Comparison of ENCODE assay signal across 7 mouse cellular contexts in genomic region chr2:167660611-167660971, GRCm38 (mm10). TPM values are rescaled to one million over a fixed set of nuclear protein-coding genes. Genes with fewer than 3 reads are reported as not detected.
DNase-seq lines count a peak whose midpoint lies in the region; ATAC-seq and TF ChIP-seq lines count a peak whose summit lies in the region.

No protein-coding gene starts in this region.

- H3K4me2 ChIP-seq in embryonic facial prominence, embryonic 12.5 days (replicated peaks) = peak overlapping the region; percentile 97
- peak overlapping the region; percentile 98 for H3K4me2 ChIP-seq in hindbrain, embryonic 16.5 days (ENCODE audit: low read length)
- peak overlapping the region; percentile 94 for H3K4me2 ChIP-seq in midbrain, embryonic 13.5 days (replicated peaks)

- H3K9ac ChIP-seq in embryonic facial prominence, embryonic 12.5 days = peak overlapping the region; percentile 93
- H3K9ac ChIP-seq in hindbrain, embryonic 16.5 days (ENCODE audit: low read depth, low read length) = peak overlapping the region; percentile 87
- peak overlapping the region; percentile 84 for H3K9ac ChIP-seq in midbrain, embryonic 13.5 days (replicated peaks)

- TF ChIP-seq CTCF in spleen, adult 2 months (IDR thresholded peaks at IDR 0.05; ENCODE audit: extremely low read depth, insufficient read depth, insufficient read length, insufficient replicate concordance) = no peak

- no peak for ATAC-seq in embryonic facial prominence, embryonic 12.5 days (ENCODE audit: insufficient number of reproducible peaks, insufficient read depth, low FRiP score, low TSS enrichment)
- no peak for ATAC-seq in hindbrain, embryonic 16.5 days
- ATAC-seq in midbrain, embryonic 13.5 days = peak; percentile 13

- H3K27ac ChIP-seq in spleen, adult 2 months (ENCODE audit: insufficient read depth, low read length) = peak overlapping the region; percentile 64; the same call in 1 of the 2 replicates
- peak overlapping the region; percentile 72 for H3K27ac ChIP-seq in embryonic facial prominence, embryonic 12.5 days
- no peak overlapping the region for H3K27ac ChIP-seq in hindbrain, embryonic 16.5 days (ENCODE audit: low read depth, low read length)
- H3K27ac ChIP-seq in midbrain, embryonic 13.5 days = 0 out of 2 replicates have a peak overlapping the region, but pooled peaks have one; percentile 35

- no peak for DNase-seq in spleen, adult 2 months (ENCODE audit: low read depth in 1 of 2, low spot score in 2 of 2)
- DNase-seq in spleen, postnatal 4 days (ENCODE audit: low spot score in 2 of 2) = no peak
- no peak for DNase-seq in layer of hippocampus, postnatal 36 days
- no peak for DNase-seq in layer of hippocampus, adult 18-20 months (ENCODE audit: low spot score in 2 of 2)

- H3K36me3 ChIP-seq in spleen, adult 2 months (ENCODE audit: control insufficient read depth, insufficient read depth, low read length) = no peaks in the 10 kb centered on the region
- no peaks in the 10 kb centered on the region for H3K36me3 ChIP-seq in embryonic facial prominence, embryonic 12.5 days
- no peaks in the 10 kb centered on the region for H3K36me3 ChIP-seq in hindbrain, embryonic 16.5 days (ENCODE audit: control insufficient read depth, insufficient read depth, low read length)
- peaks cover 5% of the 10 kb centered on the region; the same call in 1 of the 2 replicates for H3K36me3 ChIP-seq in midbrain, embryonic 13.5 days

- 5% methylated on average over 12 of the region's 12 CpGs for WGBS in spleen, adult 2 months
- WGBS in embryonic facial prominence, embryonic 12.5 days = 1% methylated on average over 12 of the region's 12 CpGs
- WGBS in hindbrain, embryonic 16.5 days = under 1% methylated on average over 12 of the region's 12 CpGs
- 2% methylated on average over 12 of the region's 12 CpGs for WGBS in midbrain, embryonic 13.5 days

- no peak for TF ChIP-seq POLR2A in spleen, adult 2 months (IDR thresholded peaks at IDR 0.05; ENCODE audit: low read depth, low read length)

- peak overlapping the region; percentile 82 for H3K4me3 ChIP-seq in spleen, adult 2 months (ENCODE audit: extremely low read depth, insufficient read depth, insufficient read length)
- H3K4me3 ChIP-seq in embryonic facial prominence, embryonic 12.5 days = peak overlapping the region; percentile 87
- peak overlapping the region; percentile 77 for H3K4me3 ChIP-seq in hindbrain, embryonic 16.5 days (ENCODE audit: low read length)
- peak overlapping the region; percentile 74 for H3K4me3 ChIP-seq in midbrain, embryonic 13.5 days (replicated peaks)

- H3K27me3 ChIP-seq in spleen, adult 2 months (ENCODE audit: control insufficient read depth, insufficient read depth, low read length) = no peaks in the 10 kb centered on the region
- peaks cover 5% of the 10 kb centered on the region; the same call in 1 of the 2 replicates for H3K27me3 ChIP-seq in embryonic facial prominence, embryonic 12.5 days
- no peaks in the 10 kb centered on the region for H3K27me3 ChIP-seq in hindbrain, embryonic 16.5 days (replicated peaks; ENCODE audit: control insufficient read depth, insufficient read depth, low read length)
- H3K27me3 ChIP-seq in midbrain, embryonic 13.5 days = peaks cover 13% of the 10 kb centered on the region

- H3K4me1 ChIP-seq in spleen, adult 2 months (ENCODE audit: control insufficient read depth, insufficient read depth, insufficient read length) = peaks cover 42% of the 10 kb centered on the region; the same call in 1 of the 2 replicates
- H3K4me1 ChIP-seq in embryonic facial prominence, embryonic 12.5 days = peaks cover 40% of the 10 kb centered on the region
- H3K4me1 ChIP-seq in hindbrain, embryonic 16.5 days (ENCODE audit: control insufficient read depth, insufficient read depth, low read depth, low read length) = peaks cover 21% of the 10 kb centered on the region
- peaks cover 30% of the 10 kb centered on the region for H3K4me1 ChIP-seq in midbrain, embryonic 13.5 days (replicated peaks)

- no peaks in the 10 kb centered on the region for H3K9me3 ChIP-seq in embryonic facial prominence, embryonic 12.5 days
- H3K9me3 ChIP-seq in hindbrain, embryonic 16.5 days (ENCODE audit: control insufficient read depth, low read length) = no peaks in the 10 kb centered on the region
- no peaks in the 10 kb centered on the region for H3K9me3 ChIP-seq in midbrain, embryonic 13.5 days

RNA-seq across cellular contexts. Expression of gene Gm20431, which starts 0.7 kb away (rescaled TPM):
- polyA plus RNA-seq in spleen, adult 2 months (2012; rRNA removed) = 13.2 TPM in 1 of 2 replicates, not detected in the other
- 10.8 and 16.2 TPM in 2 replicates for polyA plus RNA-seq in embryonic facial prominence, embryonic 12.5 days (2016; fragmentation: Nextera tagmentation; extraction: Ambion mirVana)
- 11.9 and 12.8 TPM in 2 replicates for polyA plus RNA-seq in hindbrain, embryonic 16.5 days (2015; fragmentation: Nextera tagmentation; extraction: Ambion mirVana)
- polyA plus RNA-seq in midbrain, embryonic 13.5 days (2015; fragmentation: Nextera tagmentation; extraction: Ambion mirVana) = 9.8 and 11.2 TPM in 2 replicates
- total RNA-seq in layer of hippocampus, postnatal 36 days (2021) = 10 to 100 TPM; 39.4 to 47.0 TPM
- 10 to 100 TPM; 36.7 to 39.9 TPM for total RNA-seq in layer of hippocampus, adult 18-20 months (2021)

RNA-seq across cellular contexts. Expression of gene Cebpb, which starts 28.1 kb away (rescaled TPM):
- polyA plus RNA-seq in spleen, adult 2 months (2012; rRNA removed) = 68.5 and 161 TPM in 2 replicates
- polyA plus RNA-seq in embryonic facial prominence, embryonic 12.5 days (2016; fragmentation: Nextera tagmentation; extraction: Ambion mirVana) = 7.1 and 7.8 TPM in 2 replicates
- 0.15 and 0.22 TPM in 2 replicates for polyA plus RNA-seq in hindbrain, embryonic 16.5 days (2015; fragmentation: Nextera tagmentation; extraction: Ambion mirVana)
- 0.20 TPM in 1 of 2 replicates, not detected in the other for polyA plus RNA-seq in midbrain, embryonic 13.5 days (2015; fragmentation: Nextera tagmentation; extraction: Ambion mirVana)
- total RNA-seq in layer of hippocampus, postnatal 36 days (2021) = 10 to 100 TPM; 32.6 to 34.3 TPM
- 10 to 100 TPM; 41.9 to 43.2 TPM for total RNA-seq in layer of hippocampus, adult 18-20 months (2021)

RNA-seq across cellular contexts. Expression of gene Ube2v1, which starts 28.7 kb away (rescaled TPM):
- polyA plus RNA-seq in spleen, adult 2 months (2012; rRNA removed) = 85.2 and 102 TPM in 2 replicates
- 256 and 272 TPM in 2 replicates for polyA plus RNA-seq in embryonic facial prominence, embryonic 12.5 days (2016; fragmentation: Nextera tagmentation; extraction: Ambion mirVana)
- polyA plus RNA-seq in hindbrain, embryonic 16.5 days (2015; fragmentation: Nextera tagmentation; extraction: Ambion mirVana) = 390 and 393 TPM in 2 replicates
- 298 and 301 TPM in 2 replicates for polyA plus RNA-seq in midbrain, embryonic 13.5 days (2015; fragmentation: Nextera tagmentation; extraction: Ambion mirVana)
- total RNA-seq in layer of hippocampus, postnatal 36 days (2021) = 100 to 1,000 TPM; 208 to 231 TPM
- total RNA-seq in layer of hippocampus, adult 18-20 months (2021) = 100 to 1,000 TPM; 235 to 247 TPM

RNA-seq across cellular contexts. Expression of gene Tmem189, which starts 29.0 kb away (rescaled TPM):
- polyA plus RNA-seq in spleen, adult 2 months (2012; rRNA removed) = 90.7 and 126 TPM in 2 replicates
- polyA plus RNA-seq in embryonic facial prominence, embryonic 12.5 days (2016; fragmentation: Nextera tagmentation; extraction: Ambion mirVana) = 45.0 and 46.9 TPM in 2 replicates
- polyA plus RNA-seq in hindbrain, embryonic 16.5 days (2015; fragmentation: Nextera tagmentation; extraction: Ambion mirVana) = 37.1 and 39.3 TPM in 2 replicates
- 27.1 and 28.0 TPM in 2 replicates for polyA plus RNA-seq in midbrain, embryonic 13.5 days (2015; fragmentation: Nextera tagmentation; extraction: Ambion mirVana)
- total RNA-seq in layer of hippocampus, postnatal 36 days (2021) = 10 to 100 TPM; 46.2 to 51.6 TPM
- 10 to 100 TPM; 46.7 TPM for total RNA-seq in layer of hippocampus, adult 18-20 months (2021)
